Mouse (Mus musculus) stomach, adult 2 months (tissue): ENCODE data around the gene Oaz3. TPM values are rescaled to one million over a fixed set of nuclear protein-coding genes. Genes with fewer than 3 reads are reported as not detected.

ENCODE experiments used
- polyA plus RNA-seq: library from polyadenylated mRNA; depleted of rRNA; stranded (reverse); fragments of >200 nt; gene quantifications from 2 replicates; pipeline ENCODE4 v1.2.3, GENCODE M21; 2012; rRNA removed

The Oaz3 gene
- polyA plus RNA-seq: not detected in 2 replicates

DNA sequence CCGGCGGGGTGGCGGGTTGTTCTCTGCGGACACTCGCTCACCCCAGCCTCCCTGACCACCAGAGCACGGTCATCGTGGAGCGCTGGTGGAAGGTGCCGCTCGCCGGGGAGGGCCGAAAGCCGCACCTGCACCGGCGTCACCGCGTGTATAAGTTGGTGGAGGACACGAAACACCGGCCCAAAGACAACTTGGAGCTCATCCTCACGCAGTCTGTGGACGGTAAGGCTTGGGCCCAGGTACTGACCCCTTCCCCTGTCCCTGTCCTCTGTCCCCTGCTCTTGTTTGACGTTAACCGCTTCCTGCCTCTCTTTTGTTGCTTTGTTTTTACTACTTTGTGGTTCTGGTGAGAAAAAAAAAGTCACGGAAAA lies at the start of gene Oaz3:
Oaz3 (minus strand) TSS at position 319 of the 368 bp plus-strand sequence.

DNA sequence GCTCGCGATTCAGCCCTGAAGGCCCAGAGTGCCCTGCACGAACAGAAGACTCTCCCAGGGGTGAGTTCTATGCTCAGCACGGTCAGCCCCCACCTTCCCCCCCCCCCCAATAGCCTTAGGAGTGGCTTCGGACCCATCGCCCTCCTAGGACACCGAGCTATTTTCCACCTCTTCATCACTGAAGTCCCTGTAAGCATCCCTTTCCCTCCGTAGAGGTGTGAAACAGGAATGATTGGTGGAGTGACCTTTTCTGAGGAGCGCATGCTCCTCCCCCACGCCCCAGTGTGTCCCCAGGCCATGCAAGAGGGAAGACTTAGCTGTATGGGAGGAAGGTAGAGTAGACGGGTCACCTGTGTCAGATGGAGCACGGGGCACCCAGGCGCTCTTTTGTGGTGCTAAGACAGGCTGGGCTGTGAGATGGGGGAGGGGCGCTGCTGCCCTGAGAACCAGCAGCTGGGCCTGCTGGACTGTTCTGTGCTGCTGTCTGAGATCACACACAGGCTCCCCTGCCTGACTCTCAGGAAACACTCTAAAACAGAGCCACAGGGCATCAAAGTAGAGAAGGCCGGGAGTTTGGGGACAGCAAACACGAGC lies 36.7 kb upstream of the Oaz3 start, which contains the start of gene Riiad1:
Riiad1 (minus strand) TSS at position 51 of the 594 bp plus-strand sequence.

DNA sequence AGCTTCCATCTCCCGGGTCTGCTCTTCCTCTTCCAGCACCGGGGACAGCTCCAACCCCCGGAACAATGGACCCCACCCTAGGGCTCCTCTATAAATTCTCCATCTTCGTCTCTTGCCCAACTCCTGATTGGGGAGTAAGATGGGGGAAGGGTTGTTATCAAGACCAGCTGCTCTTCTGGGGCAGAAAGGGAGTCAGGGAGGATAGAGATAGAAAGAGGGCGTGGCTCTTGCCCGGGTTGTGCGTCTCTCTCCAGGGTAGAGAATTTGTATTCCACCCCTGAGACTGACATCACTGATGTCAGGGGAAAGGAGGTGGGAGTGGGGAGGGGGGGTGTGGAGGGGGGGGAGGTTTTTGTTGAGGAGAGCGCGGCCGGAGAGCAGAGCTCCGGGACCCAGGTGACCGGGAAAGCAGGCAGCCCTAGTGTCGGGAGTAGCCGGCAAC lies 34.3 kb upstream of the Oaz3 start, which contains the start of gene Celf3:
Celf3 (plus strand) TSS at position 315 of the 442 bp plus-strand sequence.

DNA sequence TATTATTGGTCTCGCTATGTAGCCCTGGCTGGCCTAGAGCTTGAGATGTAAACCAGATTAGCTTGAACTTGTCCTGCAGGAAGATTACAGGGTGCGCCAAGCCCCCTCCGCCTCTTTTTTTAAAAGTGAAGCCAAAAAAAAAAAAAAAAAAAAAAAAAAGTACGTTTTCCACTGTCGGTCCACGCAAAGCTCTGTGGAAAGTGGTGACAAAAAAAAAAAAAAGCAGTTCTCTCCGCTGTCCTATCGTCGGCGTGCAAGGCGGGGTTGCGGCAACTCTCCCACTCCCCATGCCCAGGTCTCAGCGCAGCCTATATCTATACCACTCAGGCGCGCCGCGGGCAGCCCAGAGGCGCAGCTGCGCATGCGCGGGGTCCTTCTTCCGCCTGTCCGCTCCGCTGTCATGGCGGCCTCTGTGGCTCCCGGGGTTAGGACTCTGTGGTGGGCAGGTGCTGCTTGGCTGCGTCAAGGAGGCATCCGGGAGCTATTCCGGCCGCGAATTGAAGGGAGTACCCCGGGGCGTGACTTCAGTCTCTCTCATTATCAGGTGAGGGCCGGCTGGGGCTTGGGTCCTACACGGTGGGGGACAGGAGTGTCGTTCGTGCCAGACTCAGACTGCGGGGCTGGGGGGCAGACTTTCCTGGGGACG lies 641 bp downstream of the Oaz3 start, which contains the start of gene Mrpl9:
Mrpl9 (plus strand) TSS at position 368 of the 646 bp plus-strand sequence.

DNA sequence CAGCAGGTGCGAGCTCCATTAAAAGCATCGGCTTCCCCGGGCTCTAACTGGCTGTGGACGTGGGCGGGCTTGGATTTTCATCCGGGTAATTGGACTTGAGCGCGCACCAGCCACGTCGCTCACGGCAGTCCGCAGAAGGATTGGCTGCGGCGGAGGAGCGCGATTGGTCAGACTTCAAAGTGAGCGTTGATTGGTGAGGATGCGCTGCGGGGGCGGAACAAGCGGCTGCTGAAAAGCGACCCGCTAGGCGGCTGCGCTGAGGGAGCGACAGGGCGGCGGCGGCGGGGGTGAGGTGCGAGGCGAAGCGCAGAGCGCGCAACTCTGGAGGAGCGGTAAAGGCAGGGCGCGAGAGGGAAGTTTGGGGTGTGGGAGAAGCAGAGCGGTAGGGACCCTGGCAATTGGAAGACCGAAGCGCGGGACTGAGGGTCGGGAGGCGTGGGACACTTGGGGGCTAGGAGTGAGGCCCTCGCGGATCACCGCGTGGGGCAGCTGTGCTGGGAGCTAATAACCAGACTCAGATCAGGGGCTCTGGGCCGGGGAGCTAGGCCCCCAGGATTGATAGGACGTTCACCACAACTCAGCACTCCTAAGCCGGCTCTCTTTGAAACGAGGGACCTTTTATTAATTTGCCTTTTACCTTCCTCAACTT lies 30.6 kb downstream of the Oaz3 start, which contains the start of gene Tdrkh:
Tdrkh (plus strand) TSS at position 243 of the 649 bp plus-strand sequence.

DNA sequence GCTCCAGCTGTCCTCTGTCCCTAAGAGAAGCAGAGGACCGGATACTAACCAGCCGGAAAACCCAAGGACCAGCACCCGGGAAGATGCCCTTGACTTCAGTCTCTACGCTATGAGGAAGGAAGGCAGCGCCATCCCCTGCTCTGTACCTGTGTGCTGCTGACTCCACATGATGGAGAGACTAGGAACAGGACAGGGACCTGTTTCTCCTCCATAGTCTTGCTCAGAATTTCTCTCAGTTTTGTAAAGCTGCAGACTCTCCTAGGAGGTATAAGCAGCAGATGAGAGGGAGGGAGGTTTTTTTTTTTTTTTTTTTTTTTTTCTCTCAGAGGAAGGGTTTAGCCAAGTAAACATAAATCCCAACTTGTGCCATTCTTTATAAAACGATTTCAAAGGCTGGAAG lies 45.5 kb downstream of the Oaz3 start, which contains the start of gene Lingo4:
Lingo4 (plus strand) TSS at position 301 of the 400 bp plus-strand sequence.

Other genes with a start within 250 kb of the Oaz3 start
- not detected in 2 replicates for gene Gm5286, start 247.2 kb downstream of the Oaz3 start, polyA plus RNA-seq
- gene Gm4778, start 179.9 kb downstream of the Oaz3 start, polyA plus RNA-seq: not detected in 2 replicates
- gene Them4, start 133.8 kb downstream of the Oaz3 start, polyA plus RNA-seq: 0.19 and 0.45 TPM in 2 replicates
- 32.9 and 36.3 TPM in 2 replicates for gene Them5, start 101.8 kb downstream of the Oaz3 start, polyA plus RNA-seq
- 1.1 and 4.3 TPM in 2 replicates for gene C2cd4d, start 81.5 kb downstream of the Oaz3 start, polyA plus RNA-seq
- gene Rorc, start 71.1 kb downstream of the Oaz3 start, polyA plus RNA-seq: 3.0 and 4.1 TPM in 2 replicates
- gene Lingo4, start 45.4 kb downstream of the Oaz3 start, polyA plus RNA-seq: 0.04 and 0.10 TPM in 2 replicates
- 0.23 TPM in 1 of 2 replicates, not detected in the other for gene Tdrkh, start 30.6 kb downstream of the Oaz3 start, polyA plus RNA-seq
- gene Mrpl9, start 597 bp downstream of the Oaz3 start, polyA plus RNA-seq: 9.2 and 9.5 TPM in 2 replicates
- gene Celf3, start 34.4 kb upstream of the Oaz3 start, polyA plus RNA-seq: 12.0 and 15.2 TPM in 2 replicates
- gene Riiad1, start 36.4 kb upstream of the Oaz3 start, polyA plus RNA-seq: not detected in 2 replicates
- 1.8 and 2.3 TPM in 2 replicates for gene Snx27, start 138.8 kb upstream of the Oaz3 start, polyA plus RNA-seq
- gene Gm10972, start 199.2 kb upstream of the Oaz3 start, polyA plus RNA-seq: not detected in 2 replicates
- 15.3 and 16.3 TPM in 2 replicates for gene Tuft1, start 215.0 kb upstream of the Oaz3 start, polyA plus RNA-seq
- 2.6 and 3.3 TPM in 2 replicates for gene Selenbp2, start 249.6 kb upstream of the Oaz3 start, polyA plus RNA-seq